Mouse (Mus musculus): ENCODE measurements around the gene Gga2.

The Gga2 gene

GRCm38 (mm10) chr7:122020667-122021354 is at the start of gene Gga2:
Gga2 (minus strand) TSS chr7:122021222.
- DNase-seq (ENCODE audit: low read depth, low spot score): peak; percentile 88

DNA sequence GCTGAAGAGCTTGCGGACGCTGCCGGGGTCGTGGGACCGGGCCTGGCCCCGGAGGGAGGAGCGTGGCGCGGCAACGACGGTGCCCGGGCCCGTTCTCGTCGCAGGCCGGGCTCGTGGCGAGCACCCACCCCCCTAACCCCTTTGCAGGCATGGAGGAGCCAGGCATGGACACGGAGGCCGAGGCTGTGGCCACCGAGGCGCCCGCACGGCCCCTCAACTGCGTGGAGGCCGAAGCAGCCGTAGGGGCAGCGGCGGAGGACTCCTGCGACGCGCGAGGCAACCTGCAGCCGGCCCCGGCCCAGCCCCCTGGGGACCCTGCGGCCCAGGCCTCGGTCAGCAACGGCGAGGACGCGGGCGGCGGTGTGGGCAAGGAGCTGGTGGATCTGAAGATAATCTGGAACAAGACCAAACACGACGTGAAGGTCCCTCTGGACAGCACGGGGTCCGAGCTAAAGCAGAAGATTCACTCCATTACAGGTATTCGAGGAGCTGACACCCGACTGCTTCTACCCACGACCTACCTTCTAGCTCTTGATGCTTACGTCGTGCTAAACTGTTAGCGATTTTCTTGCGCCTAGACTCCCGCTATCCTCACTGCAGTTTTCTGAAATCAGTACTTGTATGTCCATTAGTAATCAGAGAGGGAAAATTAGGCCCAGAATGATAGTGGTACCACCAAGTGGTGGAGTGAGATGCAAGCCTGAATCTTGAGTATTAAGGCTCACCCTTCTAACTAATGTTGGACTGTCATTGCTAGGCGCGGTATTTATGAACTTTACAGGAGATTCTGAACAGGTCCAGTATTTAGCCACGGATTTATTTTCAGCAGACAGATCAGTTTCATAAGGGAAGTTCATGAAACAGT is 46.7 kb upstream of the Gga2 start:
- DNase-seq (ENCODE audit: low read depth, low spot score): peak; percentile 5

GRCm38 (mm10) chr7:122066945-122067516 is 46.0 kb upstream of the Gga2 start, which contains the start of the genes Ubfd1 and Ears2:
Ubfd1 (plus strand) TSS chr7:122067175.
Ears2 (minus strand) TSS chr7:122067263.
- DNase-seq (ENCODE audit: low read depth, low spot score): peak; percentile 98

DNA sequence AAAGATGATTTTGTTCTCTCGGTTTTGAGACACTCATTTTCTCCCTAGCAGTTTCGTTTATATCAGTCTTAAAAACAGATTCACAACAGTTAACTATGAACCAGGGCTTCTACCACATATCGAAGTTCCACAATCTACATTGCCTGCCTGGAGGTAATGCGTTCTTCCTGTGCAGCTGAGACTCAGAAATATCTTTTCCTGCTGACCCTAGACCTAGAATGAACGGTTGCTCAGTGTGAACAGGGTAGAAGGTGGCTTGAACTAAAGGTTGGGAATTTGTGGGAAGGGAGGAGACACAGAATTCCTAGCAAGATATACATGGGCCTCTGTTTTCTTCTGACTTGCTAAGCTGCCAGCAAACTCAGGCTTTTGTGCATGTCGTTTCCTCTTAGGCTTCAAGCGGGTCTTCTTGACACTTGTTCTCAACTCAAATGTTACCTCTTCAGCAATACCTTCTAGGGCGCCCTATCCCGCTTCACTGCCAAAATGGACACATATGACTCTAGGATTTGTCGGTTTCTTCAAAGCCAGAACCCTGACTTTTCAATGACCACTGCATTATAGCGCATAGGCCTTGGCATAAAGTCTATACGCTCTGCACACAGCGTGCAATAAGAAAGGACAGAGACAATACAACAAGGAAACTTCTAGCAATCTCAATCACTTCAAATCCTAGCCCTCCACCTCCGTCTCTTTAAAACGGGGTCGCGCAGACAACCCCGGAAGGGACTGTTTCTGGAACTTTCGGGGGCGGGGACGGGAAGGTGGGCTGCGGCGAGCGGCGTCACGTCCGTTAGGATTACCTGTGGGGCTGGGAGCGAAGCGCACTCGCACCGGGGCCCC is 45.3 kb upstream of the Gga2 start:
- no peak for DNase-seq (ENCODE audit: low read depth, low spot score)

GRCm38 (mm10) chr7:122065656-122066055 is 44.6 kb upstream of the Gga2 start:
- no peak for DNase-seq (ENCODE audit: low read depth, low spot score)

DNA sequence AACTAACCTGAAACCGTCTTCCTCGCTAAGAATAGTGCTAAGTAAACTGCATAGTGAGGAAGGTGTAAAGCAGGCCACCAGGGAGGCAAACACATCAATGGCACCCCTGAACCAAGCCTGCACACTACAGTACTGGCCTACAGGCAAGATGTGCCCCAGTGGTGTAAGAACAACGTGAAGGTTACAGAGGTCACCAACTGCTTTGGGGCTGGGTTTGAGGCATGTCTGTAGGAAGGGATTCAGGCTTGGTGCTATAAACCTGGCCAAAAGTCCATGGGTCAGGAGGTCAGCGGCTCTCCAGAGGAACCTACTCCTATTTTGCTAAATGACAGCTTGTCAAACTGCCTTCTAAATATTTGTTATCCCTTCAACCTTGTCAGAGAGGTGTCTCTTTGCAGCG is 35.6 kb upstream of the Gga2 start:
- DNase-seq (ENCODE audit: low read depth, low spot score): no peak

GRCm38 (mm10) chr7:122050834-122051233 is 29.8 kb upstream of the Gga2 start:
- no peak for DNase-seq (ENCODE audit: low read depth, low spot score)

DNA sequence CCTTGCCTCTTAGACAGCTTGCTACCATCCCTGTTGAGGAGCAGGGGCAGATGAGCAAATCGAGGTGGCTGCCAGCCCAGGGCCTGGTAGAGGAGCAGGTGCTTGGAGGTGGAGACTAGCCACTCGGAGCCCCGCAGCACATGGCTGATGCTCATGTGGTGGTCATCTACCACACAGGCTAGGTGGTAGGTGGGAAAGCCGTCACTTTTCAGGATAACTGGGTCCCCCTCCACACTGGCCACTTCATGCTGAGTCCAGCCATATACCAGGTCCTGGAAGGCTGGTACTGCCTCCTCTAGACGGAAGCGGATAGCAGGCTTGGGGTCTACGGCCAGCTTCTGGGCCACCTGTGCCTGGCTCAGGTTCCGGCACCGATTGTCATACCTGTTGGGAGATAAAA is 27.2 kb upstream of the Gga2 start:
- DNase-seq (ENCODE audit: low read depth, low spot score): no peak

DNA sequence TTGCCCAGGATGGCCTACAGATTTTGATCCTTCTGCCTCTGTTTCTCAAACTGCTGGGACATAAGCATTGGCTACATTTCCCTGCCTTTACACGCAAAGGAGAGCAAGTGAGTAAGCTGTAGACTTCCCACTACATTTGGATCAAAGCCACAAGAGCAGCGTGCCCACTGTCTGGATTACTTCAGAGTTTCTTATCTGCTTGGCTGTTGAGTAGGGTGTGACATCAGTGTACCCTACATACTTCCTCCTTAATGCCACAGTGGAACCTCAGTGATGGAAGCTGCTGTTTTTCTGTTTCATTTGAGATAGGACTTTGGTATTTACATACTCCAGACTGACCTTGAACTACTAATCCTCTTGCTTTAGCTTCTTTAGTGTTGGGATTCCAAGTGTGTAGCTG is 25.8 kb upstream of the Gga2 start:
- no peak for DNase-seq (ENCODE audit: low read depth, low spot score)

DNA sequence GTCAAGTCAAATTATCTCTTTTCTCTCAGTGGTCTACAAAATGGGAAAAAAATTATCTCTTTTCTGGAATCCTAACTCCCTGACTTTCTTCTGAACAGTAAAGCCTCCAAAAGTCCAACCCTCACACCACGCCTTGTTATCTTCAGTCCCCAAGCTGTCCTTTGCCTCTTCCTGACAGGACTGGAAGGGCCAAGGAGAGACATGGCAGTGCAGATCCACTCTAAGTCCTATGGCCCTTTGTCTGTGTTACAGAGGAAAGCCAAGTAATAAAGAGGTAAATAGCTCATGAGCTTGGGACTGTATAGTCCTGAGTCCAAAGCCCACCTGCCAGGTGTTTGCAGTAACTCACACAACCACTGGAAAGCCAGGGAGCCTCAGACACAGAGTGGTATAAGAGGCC is 24.7 kb upstream of the Gga2 start:
- no peak for DNase-seq (ENCODE audit: low read depth, low spot score)

- DNase-seq (ENCODE audit: low read depth, low spot score): peak; percentile 2
Measured at GRCm38 (mm10) chr7:122045181-122045634, 24.2 kb upstream of the Gga2 start.

DNA sequence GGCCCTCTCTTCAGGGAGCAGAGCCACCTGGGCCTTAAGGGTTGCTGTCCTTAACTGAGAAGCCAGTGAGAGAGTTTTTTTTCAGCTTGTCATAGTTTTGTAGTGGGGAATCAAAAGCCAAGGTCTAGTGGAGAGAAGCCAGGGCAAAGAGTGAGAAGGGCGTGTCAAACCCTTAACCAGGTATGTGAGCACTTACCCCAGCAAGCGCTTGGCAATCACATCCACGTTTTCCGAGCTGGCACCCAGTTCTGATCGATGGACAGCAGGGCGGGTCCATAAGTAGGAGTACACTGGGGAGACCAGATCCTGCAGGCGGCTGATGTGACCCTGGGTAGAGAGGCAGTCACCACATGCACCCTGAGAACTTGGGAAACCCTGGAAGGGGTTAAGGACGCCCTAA is 23.1 kb upstream of the Gga2 start:
- no peak for DNase-seq (ENCODE audit: low read depth, low spot score)

DNA sequence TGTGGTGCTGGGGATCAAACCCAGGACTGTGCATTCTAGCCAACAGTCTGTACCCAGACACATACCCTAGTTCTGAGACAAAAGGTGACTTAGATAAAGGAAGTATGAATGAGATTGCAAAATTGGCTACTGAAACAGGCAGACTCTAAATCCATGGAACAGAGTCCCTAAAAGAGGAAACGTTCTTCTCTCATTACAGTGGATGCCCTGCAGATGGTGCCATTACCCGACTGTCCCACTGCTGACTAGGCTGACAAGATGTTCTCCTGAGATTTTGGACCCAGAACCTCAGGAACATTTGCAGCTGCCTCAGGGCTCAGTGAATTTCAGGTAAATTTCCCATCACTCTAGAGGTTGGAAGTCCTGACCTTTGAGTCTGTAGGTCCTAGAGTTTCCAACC is 13.3 kb upstream of the Gga2 start:
- no peak for DNase-seq (ENCODE audit: low read depth, low spot score)

DNA sequence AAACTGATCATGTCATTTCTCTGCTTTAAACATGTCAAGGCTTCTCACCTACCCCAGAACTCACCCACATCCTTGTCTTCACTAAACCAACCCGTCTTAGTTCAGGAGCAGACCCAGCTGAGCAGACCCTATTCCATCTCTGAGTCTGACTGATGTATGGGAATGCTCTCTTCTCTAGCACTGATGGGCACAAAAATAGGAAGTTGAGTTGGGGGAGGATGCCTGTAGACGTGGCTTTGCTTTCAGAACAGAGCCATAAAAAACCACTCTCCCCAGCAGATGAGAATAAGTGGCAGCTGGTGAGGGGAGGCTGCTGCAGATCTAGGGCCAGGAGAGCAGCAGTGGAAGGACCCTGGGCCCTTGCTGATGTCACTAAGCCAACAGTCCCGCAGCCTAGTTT is 12.3 kb upstream of the Gga2 start:
- no peak for DNase-seq (ENCODE audit: low read depth, low spot score)

GRCm38 (mm10) chr7:122022131-122022530 is 1.1 kb upstream of the Gga2 start:
- DNase-seq (ENCODE audit: low read depth, low spot score): no peak

DNA sequence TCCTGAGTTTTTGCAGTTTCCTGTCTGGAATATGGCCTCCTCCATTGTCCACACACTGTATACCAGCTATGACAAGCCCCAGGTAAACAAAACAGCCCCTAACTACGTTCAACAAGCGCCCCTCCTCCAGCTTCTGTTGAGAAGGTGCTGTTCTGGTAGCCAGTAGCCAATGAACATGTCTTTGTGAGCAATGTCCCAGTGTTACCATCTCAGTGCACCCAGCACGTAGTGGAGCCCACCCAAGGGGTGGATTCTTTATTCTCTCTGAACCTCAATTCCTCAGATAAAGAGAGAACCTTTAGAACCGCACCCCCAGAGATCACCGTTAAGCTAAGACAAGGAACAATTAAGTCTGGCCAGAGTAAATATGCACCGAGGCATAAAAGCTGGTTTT is 752 bp downstream of the Gga2 start:
- DNase-seq (ENCODE audit: low read depth, low spot score): peak; percentile 17

- no peak for DNase-seq (ENCODE audit: low read depth, low spot score)
Measured at GRCm38 (mm10) chr7:122018978-122019377, 2.0 kb downstream of the Gga2 start.

DNA sequence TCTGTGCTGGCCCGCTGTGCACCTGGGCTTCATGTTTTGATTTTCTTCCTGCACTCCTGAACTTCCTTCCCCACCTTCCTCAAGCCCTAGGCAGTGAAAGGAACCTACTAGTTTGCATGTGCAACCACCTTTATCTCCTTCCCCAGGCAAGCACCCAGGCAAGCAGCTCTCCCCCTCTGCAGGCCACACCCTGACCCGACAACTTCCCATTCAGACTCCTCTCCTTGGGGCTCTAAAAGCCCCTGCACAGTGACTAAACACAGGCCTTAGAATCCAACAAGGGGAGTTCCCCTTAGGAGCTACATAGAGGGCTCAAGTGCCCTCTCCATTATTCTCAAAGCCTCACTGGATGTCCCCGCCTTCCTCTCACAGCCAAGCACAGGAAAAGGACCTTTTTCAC is 2.8 kb downstream of the Gga2 start:
- no peak for DNase-seq (ENCODE audit: low read depth, low spot score)

DNA sequence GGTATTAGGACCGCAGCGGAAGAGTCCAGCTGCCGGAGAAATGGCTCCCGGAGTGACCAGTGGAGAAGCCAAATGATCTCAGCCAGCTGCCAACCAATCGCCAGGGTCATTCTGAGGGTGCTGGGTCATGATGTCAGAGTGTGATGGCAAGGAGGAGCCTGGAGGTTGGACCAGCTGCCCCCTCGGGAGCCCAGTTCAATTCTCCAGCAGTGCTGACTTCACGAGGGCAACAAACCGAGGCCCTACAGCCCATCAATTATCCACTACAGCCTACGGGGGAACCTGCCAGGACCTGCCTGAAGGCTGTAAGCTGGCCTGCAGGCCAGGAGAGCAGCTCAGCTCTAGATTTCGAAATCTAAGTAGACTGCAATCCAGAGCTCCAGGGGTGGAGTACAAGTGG is 5.3 kb downstream of the Gga2 start:
- peak; percentile 76 for DNase-seq (ENCODE audit: low read depth, low spot score)

- DNase-seq (ENCODE audit: low read depth, low spot score): peak; percentile 74
Measured at GRCm38 (mm10) chr7:122015105-122015504, 5.9 kb downstream of the Gga2 start.

DNA sequence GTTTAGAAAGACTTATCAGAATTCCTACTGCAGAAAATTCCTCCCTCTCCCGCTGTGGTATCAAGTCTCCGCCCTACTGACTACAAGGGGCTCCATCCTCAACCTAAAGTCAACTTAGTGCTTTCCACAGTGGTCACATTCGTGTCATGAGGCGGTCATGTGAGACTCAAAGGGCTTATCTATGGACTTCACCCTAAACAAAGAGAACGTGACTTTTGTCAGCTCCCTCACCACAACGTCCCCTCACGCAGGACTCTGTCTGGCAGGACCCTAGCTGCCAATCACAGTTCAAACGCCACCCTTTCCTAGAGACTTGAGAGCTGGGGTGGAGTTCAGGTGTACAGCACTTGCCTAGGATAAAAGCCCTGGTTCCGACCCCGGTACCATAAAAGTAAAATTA is 8.1 kb downstream of the Gga2 start:
- DNase-seq (ENCODE audit: low read depth, low spot score): no peak

DNA sequence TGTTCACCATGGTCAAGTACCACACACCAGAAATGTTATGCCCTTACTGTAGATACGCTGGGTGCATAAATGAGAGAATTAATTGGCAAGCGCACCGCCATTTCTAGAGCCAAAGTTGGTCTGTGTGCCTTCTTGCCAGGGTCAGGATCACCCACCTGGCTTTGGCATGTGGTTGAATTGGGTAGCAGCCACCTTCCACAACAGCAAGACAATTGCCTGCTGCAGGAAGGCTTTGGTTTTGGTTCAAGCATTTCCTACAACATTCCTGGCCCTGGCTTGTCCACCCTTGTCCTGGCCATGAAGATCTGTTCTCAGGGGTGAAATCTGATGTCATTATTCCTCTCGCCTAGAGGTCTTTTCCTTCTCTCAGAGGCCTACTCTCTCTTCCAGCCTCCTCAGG is 8.7 kb downstream of the Gga2 start:
- no peak for DNase-seq (ENCODE audit: low read depth, low spot score)

Data from mesoderm, embryonic 11.5 days (tissue).